Mouse (Mus musculus): Measurements from ENCODE around the gene Tab1. TPM values are rescaled to one million over a fixed set of nuclear protein-coding genes. Genes with fewer than 3 reads are reported as not detected.

Gene Tab1
- polyA plus RNA-seq, 1 experiment from 2014 or later = 32.2 TPM

DNA sequence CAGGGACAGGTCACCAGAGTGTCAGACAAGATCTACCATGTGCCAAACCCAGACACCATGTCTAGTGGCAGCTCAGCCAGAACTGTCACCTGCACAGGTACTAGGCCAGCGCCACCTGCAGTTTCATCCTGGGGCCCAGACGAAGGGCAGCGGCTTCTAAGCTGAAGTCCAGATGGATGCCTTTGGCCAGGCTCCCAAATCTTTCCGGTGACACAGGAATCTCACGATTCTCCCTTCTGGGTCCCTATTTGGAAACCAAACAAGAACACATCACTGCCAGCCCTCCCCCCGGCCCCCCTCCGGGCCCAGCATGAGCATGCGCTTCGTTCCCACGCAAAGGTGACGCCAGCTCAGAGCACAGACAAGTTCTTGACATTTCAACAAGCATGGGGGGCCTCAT, 30.3 kb downstream of the Tab1 start:
- no peak overlapping the region for H3K4me2 ChIP-seq (replicated peaks; ENCODE audit: low read depth, low read length)
- ATAC-seq (ENCODE audit: insufficient number of reproducible peaks, insufficient read depth, low FRiP score, low read depth) = no peak
- H3K4me1 ChIP-seq (ENCODE audit: control insufficient read depth, insufficient read depth, low read length) = peaks cover 7% of the 10 kb centered on the region; the same call in 1 of the 2 replicates
- H3K9me3 ChIP-seq (ENCODE audit: control insufficient read depth, low read depth, low read length) = no peaks in the 10 kb centered on the region
- H3K27me3 ChIP-seq (ENCODE audit: control insufficient read depth, insufficient read depth, low read length) = no peaks in the 10 kb centered on the region
- H3K9ac ChIP-seq (replicated peaks; ENCODE audit: low read depth, low read length) = no peak overlapping the region
- peaks cover 26% of the 10 kb centered on the region for H3K36me3 ChIP-seq (ENCODE audit: control insufficient read depth, insufficient read depth, low read length)
- WGBS = 80% methylated on average over 11 of the region's 11 CpGs
- no peak overlapping the region for H3K4me3 ChIP-seq (ENCODE audit: low read depth, low read length)
- no peak overlapping the region for H3K27ac ChIP-seq (ENCODE audit: low read length)

GRCm38 (mm10) chr15:80163716-80164115, 30.8 kb downstream of the Tab1 start:
- no peak overlapping the region for H3K9ac ChIP-seq (replicated peaks; ENCODE audit: low read depth, low read length)
- no peaks in the 10 kb centered on the region for H3K27me3 ChIP-seq (ENCODE audit: control insufficient read depth, insufficient read depth, low read length)
- H3K9me3 ChIP-seq (ENCODE audit: control insufficient read depth, low read depth, low read length) = no peaks in the 10 kb centered on the region
- no peak overlapping the region for H3K4me2 ChIP-seq (replicated peaks; ENCODE audit: low read depth, low read length)
- no peak overlapping the region for H3K4me3 ChIP-seq (ENCODE audit: low read depth, low read length)
- peaks cover 23% of the 10 kb centered on the region for H3K36me3 ChIP-seq (ENCODE audit: control insufficient read depth, insufficient read depth, low read length)
- H3K27ac ChIP-seq (ENCODE audit: low read length) = no peak overlapping the region
- H3K4me1 ChIP-seq (ENCODE audit: control insufficient read depth, insufficient read depth, low read length) = peaks cover 7% of the 10 kb centered on the region; the same call in 1 of the 2 replicates
- WGBS = 88% methylated on average over 4 of the region's 4 CpGs
- no peak for ATAC-seq (ENCODE audit: insufficient number of reproducible peaks, insufficient read depth, low FRiP score, low read depth)

DNA sequence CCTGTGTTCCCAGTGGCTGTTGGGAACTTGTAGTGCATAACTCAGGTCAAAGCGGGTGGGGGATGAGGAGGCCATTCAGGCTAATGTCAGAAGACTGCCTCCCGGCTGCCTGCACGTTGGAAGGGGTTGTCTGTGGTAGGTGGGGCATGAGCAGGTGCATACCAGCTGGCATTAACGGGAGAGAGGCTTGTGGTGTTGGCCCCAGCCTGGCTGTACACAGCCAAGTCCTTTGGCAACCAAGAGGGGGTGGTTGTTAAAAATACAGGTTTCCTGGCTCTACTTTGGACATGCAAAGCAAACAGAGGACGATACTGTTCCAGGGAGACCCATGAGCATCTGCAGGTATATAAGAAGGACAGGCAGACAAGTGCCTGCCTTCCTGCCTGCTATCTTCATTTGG, 32.5 kb downstream of the Tab1 start:
- no peak overlapping the region for H3K4me3 ChIP-seq (ENCODE audit: low read depth, low read length)
- no peak overlapping the region for H3K9ac ChIP-seq (replicated peaks; ENCODE audit: low read depth, low read length)
- 43% methylated on average over 5 of the region's 5 CpGs for WGBS
- peaks cover 3% of the 10 kb centered on the region; the same call in 1 of the 2 replicates for H3K4me1 ChIP-seq (ENCODE audit: control insufficient read depth, insufficient read depth, low read length)
- peaks cover 18% of the 10 kb centered on the region for H3K36me3 ChIP-seq (ENCODE audit: control insufficient read depth, insufficient read depth, low read length)
- no peaks in the 10 kb centered on the region for H3K27me3 ChIP-seq (ENCODE audit: control insufficient read depth, insufficient read depth, low read length)
- no peak overlapping the region for H3K27ac ChIP-seq (ENCODE audit: low read length)
- H3K9me3 ChIP-seq (ENCODE audit: control insufficient read depth, low read depth, low read length) = no peaks in the 10 kb centered on the region
- ATAC-seq (ENCODE audit: insufficient number of reproducible peaks, insufficient read depth, low FRiP score, low read depth) = no peak
- no peak overlapping the region for H3K4me2 ChIP-seq (replicated peaks; ENCODE audit: low read depth, low read length)

DNA sequence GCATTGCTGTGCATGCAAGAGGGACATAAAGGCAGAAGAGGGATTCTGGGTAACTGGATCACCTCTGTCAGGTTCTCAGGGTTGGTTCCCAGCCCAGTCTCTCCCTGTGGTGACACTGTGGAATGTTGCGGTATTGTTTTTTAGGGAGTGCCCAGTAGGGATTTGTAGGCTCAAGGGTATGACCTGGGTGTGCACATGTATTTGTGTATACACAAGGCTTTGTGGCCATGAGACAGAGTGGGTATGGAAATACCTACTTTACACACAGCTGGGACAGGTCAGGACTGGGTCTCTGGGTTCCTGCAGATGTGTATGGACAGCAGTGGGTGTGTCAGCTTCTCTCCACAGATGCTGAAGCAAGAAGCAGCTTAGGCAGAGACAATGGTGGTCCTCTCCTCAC, 36.6 kb downstream of the Tab1 start:
- peak overlapping the region; percentile 55 for H3K27ac ChIP-seq (ENCODE audit: low read length)
- ATAC-seq (ENCODE audit: insufficient number of reproducible peaks, insufficient read depth, low FRiP score, low read depth) = peak; percentile 36; the same call in 1 of the 2 replicates

DNA sequence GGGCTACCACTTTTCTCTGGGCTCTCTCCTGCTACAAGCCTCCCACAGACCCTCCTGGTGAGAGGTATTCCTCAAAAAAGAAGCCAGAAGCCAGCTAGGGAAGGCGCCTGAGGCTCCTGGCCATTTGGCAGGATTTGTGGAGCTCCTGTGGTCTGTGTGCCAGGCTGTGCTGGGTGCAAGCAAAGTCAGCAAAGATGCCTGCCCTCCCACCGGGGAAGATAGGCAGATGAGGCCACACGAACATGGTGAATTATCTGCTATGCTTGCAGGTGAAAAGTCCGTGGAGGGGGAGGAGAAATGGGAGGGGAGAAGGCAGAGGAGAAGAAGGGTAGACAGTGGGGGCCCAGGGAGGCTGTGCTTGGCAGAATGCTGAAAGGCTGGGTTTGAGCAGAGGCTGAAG, 37.4 kb downstream of the Tab1 start:
- H3K9ac ChIP-seq (replicated peaks; ENCODE audit: low read depth, low read length) = no peak overlapping the region
- 0 out of 2 replicates have a peak, but pooled peaks have one; percentile 2 for ATAC-seq (ENCODE audit: insufficient number of reproducible peaks, insufficient read depth, low FRiP score, low read depth)
- peak overlapping the region; percentile 55 for H3K27ac ChIP-seq (ENCODE audit: low read length)

More for the DNA sequence above, 36.6 kb downstream of the Tab1 start:
- Histone ChIP-seq H3K9me3 (ENCODE audit: control insufficient read depth, low read depth, low read length) (no peaks in the 10 kb centered on the region), H3K4me2 (replicated peaks; ENCODE audit: low read depth, low read length) (no peak overlapping the region), H3K27me3 (ENCODE audit: control insufficient read depth, insufficient read depth, low read length) (no peaks in the 10 kb centered on the region), H3K9ac (replicated peaks; ENCODE audit: low read depth, low read length) (no peak overlapping the region), H3K4me3 (ENCODE audit: low read depth, low read length) (no peak overlapping the region), H3K4me1 (ENCODE audit: control insufficient read depth, insufficient read depth, low read length) (peaks cover 21% of the 10 kb centered on the region), H3K36me3 (ENCODE audit: control insufficient read depth, insufficient read depth, low read length) (no peaks in the 10 kb centered on the region)
- 87% methylated on average over 1 of the region's 1 CpGs for WGBS

GRCm38 (mm10) chr15:80171286-80171685, 38.4 kb downstream of the Tab1 start:
- H3K27ac ChIP-seq (ENCODE audit: low read length) = peak overlapping the region; percentile 49; the same call in 1 of the 2 replicates
- H3K4me2 ChIP-seq (replicated peaks; ENCODE audit: low read depth, low read length) = peak overlapping the region; percentile 13; the same call in 1 of the 2 replicates
- H3K4me1 ChIP-seq (ENCODE audit: control insufficient read depth, insufficient read depth, low read length) = peaks cover 31% of the 10 kb centered on the region
- WGBS = 6% methylated on average over 8 of the region's 8 CpGs
- no peaks in the 10 kb centered on the region for H3K27me3 ChIP-seq (ENCODE audit: control insufficient read depth, insufficient read depth, low read length)
- H3K9ac ChIP-seq (replicated peaks; ENCODE audit: low read depth, low read length) = no peak overlapping the region
- no peak overlapping the region for H3K4me3 ChIP-seq (ENCODE audit: low read depth, low read length)
- no peaks in the 10 kb centered on the region for H3K9me3 ChIP-seq (ENCODE audit: control insufficient read depth, low read depth, low read length)
- no peak for ATAC-seq (ENCODE audit: insufficient number of reproducible peaks, insufficient read depth, low FRiP score, low read depth)
- H3K36me3 ChIP-seq (ENCODE audit: control insufficient read depth, insufficient read depth, low read length) = no peaks in the 10 kb centered on the region

More for the DNA sequence above, 37.4 kb downstream of the Tab1 start:
- no peak overlapping the region for H3K4me2 ChIP-seq (replicated peaks; ENCODE audit: low read depth, low read length)
- no peaks in the 10 kb centered on the region for H3K9me3 ChIP-seq (ENCODE audit: control insufficient read depth, low read depth, low read length)
- H3K27me3 ChIP-seq (ENCODE audit: control insufficient read depth, insufficient read depth, low read length) = no peaks in the 10 kb centered on the region
- H3K4me3 ChIP-seq (ENCODE audit: low read depth, low read length) = no peak overlapping the region
- H3K36me3 ChIP-seq (ENCODE audit: control insufficient read depth, insufficient read depth, low read length) = no peaks in the 10 kb centered on the region
- 37% methylated on average over 4 of the region's 4 CpGs for WGBS
- peaks cover 29% of the 10 kb centered on the region for H3K4me1 ChIP-seq (ENCODE audit: control insufficient read depth, insufficient read depth, low read length)

- Histone ChIP-seq H3K9me3 (ENCODE audit: control insufficient read depth, low read depth, low read length) (no peaks in the 10 kb centered on the region), H3K9ac (replicated peaks; ENCODE audit: low read depth, low read length) (no peak overlapping the region), H3K4me1 (ENCODE audit: control insufficient read depth, insufficient read depth, low read length) (peaks cover 31% of the 10 kb centered on the region), H3K27ac (ENCODE audit: low read length) (peak overlapping the region; percentile 49), H3K27me3 (ENCODE audit: control insufficient read depth, insufficient read depth, low read length) (no peaks in the 10 kb centered on the region), H3K4me3 (ENCODE audit: low read depth, low read length) (no peak overlapping the region), H3K4me2 (replicated peaks; ENCODE audit: low read depth, low read length) (peak overlapping the region; percentile 13; the same call in 1 of the 2 replicates), H3K36me3 (ENCODE audit: control insufficient read depth, insufficient read depth, low read length) (no peaks in the 10 kb centered on the region)
- no peak for ATAC-seq (ENCODE audit: insufficient number of reproducible peaks, insufficient read depth, low FRiP score, low read depth)
- 24% methylated on average over 6 of the region's 6 CpGs for WGBS
These were observed 38.9 kb downstream of the Tab1 start for GRCm38 (mm10) chr15:80171791-80172190.

GRCm38 (mm10) chr15:80173001-80173771, 40.3 kb downstream of the Tab1 start, which contains the start of gene Mgat3:
TSS of gene Mgat3 (plus strand) at chr15:80173721.
- H3K4me3 ChIP-seq (ENCODE audit: low read depth, low read length) = peak within 1 kb of the TSS; percentile 91
- peak within 1 kb of the TSS; percentile 88 for H3K4me2 ChIP-seq (replicated peaks; ENCODE audit: low read depth, low read length)
- H3K9ac ChIP-seq (replicated peaks; ENCODE audit: low read depth, low read length) = peak within 1 kb of the TSS; percentile 97
- H3K36me3 ChIP-seq (ENCODE audit: control insufficient read depth, insufficient read depth, low read length) = no peaks in the 10 kb centered on the region
- H3K4me1 ChIP-seq (ENCODE audit: control insufficient read depth, insufficient read depth, low read length) = peaks cover 31% of the 10 kb centered on the region
- WGBS = 3% methylated on average over 55 of the region's 85 CpGs
- H3K27me3 ChIP-seq (ENCODE audit: control insufficient read depth, insufficient read depth, low read length) = no peaks in the 10 kb centered on the region
- H3K27ac ChIP-seq (ENCODE audit: low read length) = peak within 1 kb of the TSS; percentile 86
- ATAC-seq (ENCODE audit: insufficient number of reproducible peaks, insufficient read depth, low FRiP score, low read depth) = peak; percentile 68
- no peaks in the 10 kb centered on the region for H3K9me3 ChIP-seq (ENCODE audit: control insufficient read depth, low read depth, low read length)

Measured in stomach, embryonic 14.5 days (tissue).